Mouse (Mus musculus) c-Kit-positive CD71-positive TER-119-negative erythroid progenitor cells, embryonic 14.5 days (primary cell): ENCODE results near the gene Dync1h1.

Experiments
- DNase-seq: peaks from one replicate; pipeline ENCODE4 v3.0.0-alpha.2; 2013; ENCODE audit warnings: low read depth

The Dync1h1 gene

DNA sequence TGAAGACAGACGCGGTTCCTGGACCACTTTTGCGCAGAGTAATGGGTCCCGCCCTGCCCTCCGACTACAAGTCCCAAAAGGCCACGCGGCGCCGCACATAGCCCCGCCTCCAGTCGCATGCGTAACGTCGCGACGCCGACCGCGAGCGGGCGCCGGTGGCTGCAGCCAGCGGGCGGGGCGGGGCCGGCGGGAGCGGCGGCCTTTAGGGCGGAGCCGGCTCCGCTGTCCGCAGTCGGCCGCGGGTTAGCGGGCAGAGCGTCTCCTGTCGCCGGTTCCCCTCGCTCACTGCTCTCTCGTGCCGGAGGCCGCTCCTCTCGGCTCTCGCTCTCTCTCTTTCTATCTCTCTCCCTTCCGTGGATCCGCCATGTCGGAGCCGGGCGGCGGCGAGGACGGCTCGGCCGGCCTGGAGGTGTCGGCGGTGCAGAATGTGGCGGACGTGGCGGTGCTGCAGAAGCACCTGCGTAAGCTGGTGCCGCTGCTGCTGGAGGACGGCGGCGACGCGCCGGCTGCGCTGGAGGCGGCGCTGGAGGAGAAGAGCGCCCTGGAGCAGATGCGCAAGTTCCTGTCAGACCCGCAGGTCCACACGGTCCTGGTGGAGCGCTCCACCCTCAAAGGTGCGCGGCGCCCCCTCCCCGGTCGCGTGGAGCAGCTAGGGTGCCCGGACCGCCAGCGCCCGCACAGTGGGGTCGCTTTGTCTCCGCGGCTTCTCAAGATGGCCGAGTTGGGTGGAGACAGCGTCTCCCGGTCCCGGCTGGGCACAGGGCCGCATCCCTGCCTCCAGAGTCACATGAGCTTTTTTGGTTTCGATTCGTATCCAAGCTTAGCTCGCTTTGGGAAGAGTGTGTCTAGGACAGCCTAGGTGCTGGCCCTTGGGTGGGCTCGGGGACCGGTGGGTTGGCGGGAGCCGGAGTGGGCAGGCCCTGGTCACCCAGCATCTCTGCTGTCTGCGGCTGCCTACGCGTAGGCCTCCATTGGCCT, at the start of gene Dync1h1:
Dync1h1 (plus strand) TSS at position 212 of the 978 bp plus-strand sequence.
- peak; percentile 86 for DNase-seq

DNA sequence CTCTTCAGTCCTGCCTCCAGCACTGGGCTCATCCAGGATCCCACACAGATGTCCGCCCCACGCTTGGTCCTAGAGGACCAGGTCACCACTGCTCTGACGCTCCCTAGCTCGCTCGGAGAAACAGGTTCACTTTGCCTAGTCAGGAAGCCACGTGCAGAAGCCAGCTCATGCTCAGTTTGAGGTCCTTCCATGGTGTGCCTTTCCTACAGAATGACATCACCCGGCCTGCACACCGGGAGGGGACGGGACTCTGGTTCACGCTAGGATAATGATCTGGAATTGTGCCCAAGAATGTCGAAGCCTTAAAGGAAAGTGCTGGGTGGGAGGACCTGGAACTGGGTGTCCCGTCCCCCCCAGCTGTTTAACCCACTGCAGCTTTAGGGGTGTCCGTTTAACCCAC, 49.1 kb upstream of the Dync1h1 start:
- no peak for DNase-seq

DNA sequence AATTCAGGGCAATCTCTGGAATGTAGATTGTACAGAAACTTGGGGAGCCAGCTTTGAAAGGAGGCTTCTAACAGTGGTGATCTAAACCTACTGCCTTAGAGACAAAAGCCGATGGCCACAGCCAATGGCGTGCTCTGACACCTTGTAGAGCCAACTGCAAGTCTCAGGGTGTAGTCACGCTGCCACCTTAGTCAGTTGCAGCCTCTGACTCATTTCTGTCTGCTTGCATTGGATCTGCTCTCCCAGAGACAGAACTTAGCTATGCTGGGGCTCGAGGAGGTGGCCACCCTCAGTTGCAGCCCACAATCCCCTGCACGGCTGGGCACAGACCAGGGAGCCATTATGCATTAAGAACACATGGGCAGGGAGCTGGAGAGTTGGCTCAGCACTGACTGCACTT, 47.9 kb upstream of the Dync1h1 start:
- no peak for DNase-seq

DNA sequence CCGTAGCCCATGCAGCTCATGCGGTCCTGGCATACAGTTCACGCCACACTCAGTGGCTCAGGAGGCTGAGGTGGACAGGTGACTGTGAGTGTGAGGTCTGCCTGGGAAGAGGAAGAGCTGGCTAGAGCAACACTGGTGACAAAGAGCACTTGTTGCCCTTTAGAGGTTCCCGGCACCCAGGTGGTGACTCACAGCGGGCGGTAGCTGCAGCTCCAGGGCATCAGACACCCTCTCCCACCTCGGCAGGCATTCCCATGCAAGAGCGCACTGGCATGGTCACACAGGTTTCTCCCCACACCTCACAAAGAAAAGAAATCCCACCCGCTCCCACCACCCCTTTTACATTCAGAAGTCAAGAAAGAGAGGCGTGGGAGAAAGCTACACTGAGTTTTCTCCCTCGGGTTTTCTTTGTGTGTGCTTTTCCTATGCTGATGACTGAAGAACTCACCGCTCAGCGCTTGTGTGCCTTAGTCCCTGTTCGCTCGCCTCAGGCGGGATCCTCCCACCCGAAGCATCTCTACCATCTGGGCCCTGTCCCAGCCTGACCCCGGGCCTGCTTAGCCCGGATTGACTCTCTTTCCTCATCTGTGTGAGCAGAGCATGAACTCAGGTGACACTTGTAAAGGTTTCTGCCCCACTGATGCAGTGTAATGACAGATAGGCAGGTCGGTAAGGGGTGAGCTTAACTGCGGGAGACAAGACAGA, 45.6 kb upstream of the Dync1h1 start:
- no peak for DNase-seq

DNA sequence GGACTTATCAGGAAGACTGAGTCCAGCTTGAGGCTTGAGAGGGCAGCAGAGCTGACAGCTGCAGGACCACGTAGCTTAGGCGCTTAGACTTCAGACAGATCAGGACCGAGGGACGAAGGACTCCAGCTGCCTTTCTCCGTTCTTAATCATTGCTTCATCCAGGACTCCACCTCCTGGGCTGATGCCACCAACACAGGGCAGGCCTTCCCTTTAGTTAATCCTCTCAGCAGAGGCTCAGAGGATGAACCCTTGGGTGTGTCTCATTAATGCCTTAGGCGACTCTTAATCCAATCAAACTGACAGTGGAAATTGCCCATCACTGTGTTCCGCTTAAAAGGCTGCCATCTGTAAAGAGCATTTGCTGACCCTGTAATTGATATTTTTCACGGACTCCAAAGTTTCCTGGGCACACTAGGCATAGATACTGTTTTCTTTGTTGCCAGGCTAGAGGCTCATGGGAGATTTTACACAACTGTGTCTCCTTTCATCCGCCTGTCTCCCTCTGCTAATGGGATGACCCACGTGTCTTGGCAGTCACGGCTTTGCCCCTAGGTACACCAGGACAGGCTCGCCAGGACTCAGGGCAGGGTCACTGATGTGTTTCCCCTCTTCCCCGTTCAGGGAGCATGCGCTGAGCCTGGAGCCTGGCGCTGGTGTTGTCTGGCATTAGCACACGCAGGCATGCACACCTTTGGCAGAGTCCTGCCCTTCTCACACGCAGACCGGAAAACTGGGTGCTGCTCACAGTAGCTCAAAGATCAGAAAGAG, 44.2 kb upstream of the Dync1h1 start:
- DNase-seq: no peak

DNA sequence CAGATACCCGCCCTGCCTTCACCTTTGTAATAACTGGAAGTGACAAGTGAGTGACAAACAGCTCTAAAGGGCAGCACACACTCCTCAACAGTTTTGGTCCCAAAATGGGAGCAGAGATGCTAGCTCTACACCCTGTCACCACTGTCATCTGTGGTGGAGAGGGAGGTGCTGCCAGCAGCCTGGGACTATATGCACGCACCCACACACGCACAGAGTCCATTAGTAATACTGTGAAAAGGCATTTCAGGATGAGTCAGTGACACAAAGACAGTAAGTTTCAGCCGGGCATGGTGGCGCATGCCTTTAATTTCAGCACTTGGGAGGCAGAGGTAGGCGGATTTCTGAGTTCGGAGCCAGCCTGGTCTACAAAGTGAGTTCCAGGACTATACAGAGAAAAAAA, 43.1 kb upstream of the Dync1h1 start:
- no peak for DNase-seq

DNA sequence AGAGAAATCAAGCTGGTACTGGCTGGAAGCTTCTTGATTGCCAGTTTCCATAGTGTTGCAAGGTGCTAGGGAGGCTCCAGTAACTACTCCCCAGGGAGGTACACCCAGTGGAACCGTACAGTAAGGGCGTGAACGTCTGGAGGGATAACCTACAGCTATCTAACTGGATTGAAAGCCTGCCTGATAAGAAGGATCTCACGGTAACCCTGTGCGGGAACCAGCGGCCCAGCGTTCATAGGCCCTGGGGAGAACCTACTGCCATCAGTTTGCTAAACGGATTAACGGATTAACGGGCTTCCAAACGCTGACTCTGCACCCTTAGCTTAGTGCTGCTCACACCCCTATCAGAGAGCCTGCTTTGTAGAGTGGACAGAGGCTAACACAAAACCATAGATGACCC, 37.9 kb upstream of the Dync1h1 start:
- DNase-seq: no peak

DNA sequence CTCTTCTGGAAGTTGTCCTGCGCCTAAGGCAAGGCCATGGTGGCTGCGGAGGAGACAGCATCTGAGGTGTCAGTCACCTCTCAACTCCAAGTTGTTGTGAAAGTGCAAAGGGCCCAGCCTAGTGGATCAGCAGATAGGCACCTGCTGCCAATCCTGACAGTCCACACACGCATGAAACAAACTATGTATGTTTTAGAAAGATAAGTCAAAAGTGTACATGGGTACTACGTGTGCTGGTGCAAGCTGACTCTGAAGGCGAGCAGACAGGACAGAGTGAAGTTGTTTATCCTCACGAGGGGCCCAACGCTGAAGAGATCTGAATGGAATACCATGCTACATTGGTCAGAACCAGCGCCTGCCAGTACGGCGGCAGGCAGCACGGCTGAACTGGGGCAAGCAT, 36.4 kb upstream of the Dync1h1 start:
- DNase-seq: peak; percentile 13

DNA sequence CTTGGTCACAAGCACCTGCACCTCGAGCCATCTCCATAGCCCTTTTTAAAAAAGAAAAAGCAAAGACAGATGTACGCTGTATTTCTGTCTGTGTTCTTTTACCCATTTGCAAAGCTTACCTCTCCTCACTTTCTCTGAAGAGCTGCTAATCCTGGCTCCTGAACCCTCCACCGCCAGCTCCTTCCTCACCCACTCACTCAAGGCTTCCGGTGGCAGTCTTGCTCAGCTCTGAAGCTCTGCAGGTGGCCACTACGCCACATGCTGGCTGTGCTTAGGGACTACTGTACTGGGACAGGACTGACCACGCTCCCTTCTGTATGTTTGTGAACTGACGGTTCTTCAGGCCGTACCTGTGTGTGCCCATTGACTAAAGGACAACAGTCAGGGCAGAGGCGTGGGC, 34.9 kb upstream of the Dync1h1 start:
- no peak for DNase-seq

DNA sequence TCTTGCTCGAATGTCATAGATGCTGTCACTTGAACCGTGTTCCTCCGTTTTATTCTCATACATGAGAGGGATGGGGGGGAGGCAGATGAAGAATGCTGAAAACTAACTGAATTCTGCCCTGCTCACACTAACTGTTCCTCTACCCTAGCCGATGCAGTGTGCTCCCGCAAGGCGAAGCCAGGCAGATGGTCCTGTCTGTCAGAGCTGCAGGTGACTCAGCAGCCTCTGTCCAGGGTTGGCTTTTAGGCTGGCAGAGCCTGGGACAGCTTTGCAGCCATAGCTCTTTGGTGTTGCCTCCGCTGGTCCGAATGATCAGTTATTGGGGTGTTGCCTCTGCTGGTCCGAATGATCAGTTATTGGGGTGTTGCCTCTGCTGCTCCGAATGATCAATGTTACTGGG, 30.2 kb upstream of the Dync1h1 start:
- DNase-seq: no peak

DNA sequence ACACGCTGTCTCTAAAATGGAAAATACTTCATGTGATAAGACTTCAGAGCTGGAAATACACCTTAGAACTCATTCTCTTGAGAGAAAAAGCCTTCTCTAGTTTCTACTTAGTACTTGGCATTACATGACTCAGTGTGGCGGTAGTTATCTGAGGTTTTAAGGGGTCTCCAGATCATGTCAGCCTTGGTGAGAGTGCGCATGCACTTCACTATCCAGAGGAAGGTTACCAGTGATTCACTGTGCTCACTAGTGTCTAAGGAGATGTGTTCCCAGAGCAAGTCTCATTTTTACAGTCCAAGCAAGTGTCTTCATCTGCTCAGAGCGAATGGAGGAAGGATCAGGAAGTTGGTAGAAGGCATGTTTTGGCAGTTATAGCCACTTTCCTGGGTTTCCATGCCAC, 28.9 kb upstream of the Dync1h1 start:
- no peak for DNase-seq

DNA sequence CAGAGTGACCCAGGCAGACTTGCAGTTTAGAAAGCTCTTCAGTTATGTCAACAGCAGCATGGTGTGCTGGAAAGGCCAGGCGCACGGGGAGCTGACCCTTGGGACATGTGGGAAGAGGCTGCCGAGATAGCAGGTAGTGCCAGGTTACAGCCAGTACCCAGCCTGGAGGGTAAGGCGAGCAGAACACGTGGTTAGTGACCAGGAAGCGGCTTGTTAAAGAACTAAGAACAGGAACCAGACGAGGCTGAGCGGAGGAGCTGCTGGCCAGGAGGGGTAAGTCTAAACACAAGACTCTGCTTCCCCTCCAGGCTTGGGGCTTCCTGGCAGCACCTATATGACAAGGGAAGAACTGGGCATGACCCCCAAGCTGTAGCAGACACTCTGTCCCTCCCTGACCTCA, 27.6 kb upstream of the Dync1h1 start:
- DNase-seq: no peak

DNA sequence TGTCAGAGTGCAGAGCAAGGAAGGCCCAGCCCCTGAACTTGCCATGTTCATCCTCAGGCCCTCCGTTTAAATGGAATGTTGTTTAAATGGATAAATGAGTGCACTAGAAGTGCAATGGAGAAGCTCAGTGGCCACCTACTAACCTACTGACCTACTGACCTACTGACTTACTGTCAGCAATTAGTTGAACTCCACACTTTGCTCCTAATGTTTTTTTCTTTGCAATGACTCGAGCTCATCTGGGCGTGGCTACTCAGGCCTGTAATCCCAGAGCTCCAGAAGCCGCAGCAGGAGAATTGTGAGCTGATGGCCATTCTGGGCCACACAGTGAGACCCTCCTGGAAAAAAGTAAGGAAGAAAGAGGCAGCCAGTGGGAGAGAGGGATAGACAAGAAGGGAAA, 25.3 kb upstream of the Dync1h1 start:
- no peak for DNase-seq

DNA sequence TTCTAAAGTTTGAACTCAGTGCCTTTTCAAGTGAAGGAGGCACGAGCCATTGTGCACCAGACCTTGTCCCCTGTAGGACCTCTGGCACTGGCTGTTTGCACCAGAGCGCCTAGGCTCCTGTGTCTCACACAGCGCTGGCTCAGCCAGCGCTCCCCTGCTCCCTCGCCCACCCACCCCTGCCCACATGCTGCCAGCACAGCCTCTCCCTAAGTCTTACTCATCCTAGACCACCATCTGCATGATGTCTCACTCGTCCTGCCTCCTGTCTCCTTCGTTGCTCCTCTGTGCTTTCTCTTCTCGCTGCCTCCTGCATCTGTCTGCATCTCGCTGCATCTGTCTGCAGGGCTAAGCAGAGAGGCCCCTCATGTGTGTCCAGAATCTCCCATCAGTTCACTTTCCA, 22.9 kb upstream of the Dync1h1 start:
- no peak for DNase-seq

DNA sequence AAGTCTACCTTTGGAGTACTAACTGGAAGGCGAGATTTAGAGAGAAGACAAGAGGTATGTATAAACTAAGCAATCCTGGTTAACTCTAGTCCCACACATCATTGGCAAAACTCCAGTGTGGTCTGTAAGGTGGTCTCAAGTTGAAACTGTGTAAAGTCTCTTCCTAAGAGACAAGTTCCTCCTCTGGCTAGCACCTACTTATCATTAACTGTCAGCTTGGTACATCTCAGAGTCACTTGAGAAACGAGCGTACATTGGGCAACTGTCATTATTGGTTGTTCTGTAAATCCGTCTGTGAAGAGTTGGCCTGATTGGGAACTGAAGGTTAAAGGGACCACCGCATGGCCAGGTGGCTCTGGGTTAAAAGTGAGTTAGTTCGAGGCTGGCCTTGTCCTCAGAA, 12.6 kb upstream of the Dync1h1 start:
- no peak for DNase-seq

DNA sequence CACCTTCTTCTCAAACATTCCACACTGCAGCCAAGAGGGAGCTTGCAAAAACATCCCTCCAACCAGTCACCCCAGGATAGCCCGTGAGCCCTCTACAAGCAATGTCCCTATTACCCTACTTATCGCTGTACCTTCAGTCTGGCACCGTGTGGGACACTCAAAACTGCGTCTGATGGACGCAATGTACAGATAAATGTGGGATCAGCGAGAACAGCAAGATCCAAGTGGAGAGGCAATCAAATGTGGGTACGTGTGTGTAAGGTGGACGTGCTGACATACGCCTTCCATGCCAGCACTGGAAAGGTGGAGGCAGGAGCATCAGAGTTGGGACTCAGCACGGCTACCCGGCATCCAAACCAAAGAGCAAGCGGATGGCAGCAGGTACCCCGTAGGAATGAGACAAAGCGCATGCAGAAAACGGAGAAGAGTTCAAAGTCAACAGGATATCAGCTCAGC, 10.4 kb upstream of the Dync1h1 start:
- peak; percentile 46 for DNase-seq

DNA sequence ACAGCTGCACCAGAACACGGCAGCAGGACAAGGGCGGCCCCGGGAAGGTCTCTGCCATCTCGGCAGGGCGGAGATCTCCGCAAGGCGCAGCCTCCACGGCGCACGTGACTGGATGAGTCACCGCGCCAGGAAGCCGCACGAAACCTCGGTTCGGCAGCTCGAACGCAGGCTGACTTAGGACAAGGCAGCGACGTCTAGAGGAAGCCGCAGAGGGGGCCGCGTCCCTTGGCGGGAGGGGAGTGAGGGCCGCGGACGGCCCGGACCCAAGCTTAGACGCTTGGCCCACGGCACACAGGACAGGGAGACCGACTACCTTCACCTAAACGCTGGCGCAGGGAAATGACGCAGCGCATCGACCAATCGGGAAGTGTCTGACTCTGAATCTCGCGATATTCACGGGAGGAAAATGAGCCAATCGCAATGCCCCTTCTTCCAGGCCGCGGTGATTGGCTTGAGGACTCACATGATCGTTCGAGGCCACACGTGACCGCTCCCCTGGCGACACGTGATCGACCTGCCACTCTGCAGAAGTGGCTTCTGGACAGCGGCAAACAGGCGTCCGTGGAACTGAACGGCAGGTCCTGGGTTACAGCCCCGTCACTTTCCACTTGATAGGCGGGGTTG, 9.9 kb upstream of the Dync1h1 start:
- DNase-seq: peak; percentile 99

DNA sequence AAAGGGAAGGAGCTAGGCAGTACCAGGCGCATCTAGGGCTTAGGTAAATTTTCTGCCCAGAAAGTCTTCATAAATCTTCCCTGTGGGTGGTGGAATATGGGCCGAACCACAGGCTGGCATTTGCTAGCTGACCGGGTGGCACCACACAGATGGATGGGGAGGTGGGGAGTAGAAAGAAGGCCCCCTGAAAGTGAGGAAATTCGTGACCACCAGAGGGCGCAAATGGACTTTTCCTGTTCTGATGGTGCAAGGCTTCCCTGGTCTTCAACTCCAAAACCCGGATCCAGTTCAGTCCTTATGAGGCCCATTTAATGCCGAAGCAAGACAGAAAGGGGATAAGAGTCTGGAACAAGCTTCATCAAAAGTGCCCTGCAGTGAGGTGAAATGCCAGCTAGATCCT, 2.7 kb upstream of the Dync1h1 start:
- DNase-seq: peak; percentile 44

DNA sequence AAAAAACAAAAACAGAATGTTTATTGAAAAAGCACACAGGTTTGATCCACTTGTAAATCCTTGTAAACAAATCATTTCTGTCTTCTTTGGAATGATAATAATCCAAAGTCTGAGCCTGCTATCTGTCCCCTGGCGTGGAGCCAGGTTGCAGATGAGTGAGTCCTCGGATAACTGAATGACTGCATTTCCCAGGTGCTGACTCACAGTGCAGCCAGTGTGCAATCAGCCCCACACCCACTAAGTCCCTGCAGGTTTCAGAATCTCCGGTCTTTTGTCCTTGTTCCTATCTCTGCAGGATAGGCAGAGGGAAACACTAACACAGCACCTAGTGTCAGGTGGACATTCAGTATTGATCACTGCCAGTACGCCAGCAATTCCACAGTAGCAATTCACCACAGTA, 1.5 kb upstream of the Dync1h1 start:
- DNase-seq: no peak

DNA sequence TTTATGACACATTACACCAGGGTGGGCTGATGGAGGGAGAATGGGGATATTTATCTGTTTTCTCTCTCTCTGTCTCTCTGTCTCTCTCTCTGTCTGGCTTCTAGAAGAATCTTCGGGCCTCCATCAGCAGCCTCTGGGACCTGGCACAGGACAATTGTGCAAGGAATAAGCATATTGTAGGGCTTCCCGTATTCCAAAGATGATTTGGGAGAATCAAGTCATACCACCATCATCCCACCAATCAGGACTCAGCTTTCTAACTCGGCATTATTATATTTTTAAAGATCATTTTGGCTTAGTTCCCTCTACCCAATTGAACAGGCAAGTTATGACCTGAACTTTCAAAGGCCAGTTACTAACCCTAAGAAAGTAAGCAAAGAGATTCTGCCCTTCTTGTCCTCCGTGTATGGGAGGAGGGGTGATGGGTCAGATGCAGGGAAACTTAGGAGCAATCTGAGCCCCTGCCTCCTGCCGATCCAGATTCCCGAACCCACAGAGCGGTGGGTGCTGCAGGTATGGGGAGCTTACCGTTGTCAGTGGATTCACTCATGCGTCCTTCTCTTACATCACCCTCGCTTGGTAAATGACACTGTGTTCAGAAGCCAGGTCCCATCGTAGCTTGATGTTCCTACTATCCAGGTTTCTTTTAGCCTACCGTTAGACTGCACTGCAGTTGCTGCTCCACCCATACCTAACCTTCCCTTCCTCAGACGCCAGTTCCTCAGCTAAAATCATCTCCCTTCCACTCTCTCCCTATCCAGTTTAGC, 844 bp upstream of the Dync1h1 start:
- no peak for DNase-seq

DNA sequence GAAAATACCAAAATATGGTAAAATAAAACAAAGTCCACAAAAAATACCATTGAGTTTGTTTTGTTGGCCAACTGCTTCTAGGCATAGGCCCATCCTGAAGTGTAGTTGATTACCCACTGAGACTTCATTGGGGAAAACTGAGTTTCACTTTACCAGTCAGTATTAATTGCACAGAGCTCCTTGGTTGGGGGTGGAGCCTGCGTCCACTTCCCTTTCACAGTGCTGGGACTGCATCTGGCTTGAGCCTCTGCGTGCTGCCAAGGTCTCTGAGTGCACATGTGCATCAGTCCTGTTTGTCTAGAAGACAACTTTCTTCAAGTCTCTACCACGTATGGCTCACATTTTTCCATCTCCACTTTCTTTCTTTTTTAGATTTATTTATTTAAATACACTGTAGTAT, 4.9 kb downstream of the Dync1h1 start:
- DNase-seq: no peak
